Mouse (Mus musculus) liver, embryonic 11.5 days (tissue): Measurements from ENCODE around the gene Opa3. TPM values are rescaled to one million over a fixed set of nuclear protein-coding genes. Genes with fewer than 3 reads are reported as not detected.
A peak's percentile ranks its signal among the peaks of the same experiment; 100 is the strongest.

Experiments
- ATAC-seq: fragments of 200-750 bp; cut with Nextera tagmentation; replicated peaks from 2 replicates; pipeline ENCODE4 v1.8.0; 2017; ENCODE audit warnings: moderate number of reproducible peaks, mild to moderate bottlenecking, moderate TSS enrichment, moderate library complexity; ENCODE audit not compliant: low FRiP score
- DNase-seq: peaks from one replicate; pipeline ENCODE4 v3.0.0-alpha.2; 2017; ENCODE audit warnings: low spot score
- H3K27ac ChIP-seq: fragments of 300-500 bp; sonication (generic); 2 replicates; pipeline ENCODE4 v1.5.1; 2014; ENCODE audit warnings: mild to moderate bottlenecking, low read depth, low read length, control low read depth
- H3K27me3 ChIP-seq: fragments of 300-500 bp; sonication (generic); replicated peaks from 2 replicates; pipeline ENCODE4 v1.6.1; 2014; ENCODE audit warnings: low read length, mixed read lengths; ENCODE audit not compliant: control insufficient read depth, insufficient read depth
- H3K36me3 ChIP-seq: fragments of 300-500 bp; sonication (generic); 2 replicates; pipeline ENCODE4 v1.6.1; 2014; ENCODE audit warnings: mild to moderate bottlenecking, low read length, moderate library complexity, mixed read lengths; ENCODE audit not compliant: control insufficient read depth, insufficient read depth
- H3K4me1 ChIP-seq: fragments of 300-500 bp; sonication (generic); replicated peaks from 2 replicates; pipeline ENCODE4 v1.6.1; 2014; ENCODE audit warnings: low read length, mixed read lengths; ENCODE audit not compliant: control insufficient read depth, insufficient read depth
- H3K4me2 ChIP-seq: fragments of 300-500 bp; sonication (generic); 2 replicates; pipeline ENCODE4 v1.6.1; 2014; ENCODE audit warnings: mild to moderate bottlenecking, control low read depth, moderate library complexity
- H3K4me3 ChIP-seq: fragments of 300-500 bp; sonication (generic); 2 replicates; pipeline ENCODE4 v1.5.1; 2014; ENCODE audit warnings: low read depth, low read length, control low read depth
- H3K9ac ChIP-seq: fragments of 300-500 bp; sonication (generic); 2 replicates; pipeline ENCODE4 v1.6.1; 2014; ENCODE audit warnings: low read depth, low read length, control low read depth
- H3K9me3 ChIP-seq: fragments of 300-500 bp; sonication (generic); 2 replicates; pipeline ENCODE4 v1.6.1; 2016; ENCODE audit warnings: low read length, inconsistent platforms, mixed read lengths; ENCODE audit not compliant: control insufficient read depth
- WGBS: fragments of 180-500 bp; shearing (Covaris S2); extraction: QIAGEN DNeasy Blood & Tissue Kit; methylation state at CpG from one replicate; pipeline ENCODE4 v1.1.7; 2014; 5-methylcytosine and 5-hydroxymethylcytosine counted together
- polyA plus RNA-seq: library from polyadenylated mRNA; unstranded; fragments of >200 nt; fragmentation: Nextera tagmentation; extraction: Ambion mirVana; gene quantifications from 2 replicates; pipeline ENCODE4 v1.2.1, GENCODE M21; 2014

Opa3 gene
- polyA plus RNA-seq: 31.6 and 33.9 TPM in 2 replicates

DNA sequence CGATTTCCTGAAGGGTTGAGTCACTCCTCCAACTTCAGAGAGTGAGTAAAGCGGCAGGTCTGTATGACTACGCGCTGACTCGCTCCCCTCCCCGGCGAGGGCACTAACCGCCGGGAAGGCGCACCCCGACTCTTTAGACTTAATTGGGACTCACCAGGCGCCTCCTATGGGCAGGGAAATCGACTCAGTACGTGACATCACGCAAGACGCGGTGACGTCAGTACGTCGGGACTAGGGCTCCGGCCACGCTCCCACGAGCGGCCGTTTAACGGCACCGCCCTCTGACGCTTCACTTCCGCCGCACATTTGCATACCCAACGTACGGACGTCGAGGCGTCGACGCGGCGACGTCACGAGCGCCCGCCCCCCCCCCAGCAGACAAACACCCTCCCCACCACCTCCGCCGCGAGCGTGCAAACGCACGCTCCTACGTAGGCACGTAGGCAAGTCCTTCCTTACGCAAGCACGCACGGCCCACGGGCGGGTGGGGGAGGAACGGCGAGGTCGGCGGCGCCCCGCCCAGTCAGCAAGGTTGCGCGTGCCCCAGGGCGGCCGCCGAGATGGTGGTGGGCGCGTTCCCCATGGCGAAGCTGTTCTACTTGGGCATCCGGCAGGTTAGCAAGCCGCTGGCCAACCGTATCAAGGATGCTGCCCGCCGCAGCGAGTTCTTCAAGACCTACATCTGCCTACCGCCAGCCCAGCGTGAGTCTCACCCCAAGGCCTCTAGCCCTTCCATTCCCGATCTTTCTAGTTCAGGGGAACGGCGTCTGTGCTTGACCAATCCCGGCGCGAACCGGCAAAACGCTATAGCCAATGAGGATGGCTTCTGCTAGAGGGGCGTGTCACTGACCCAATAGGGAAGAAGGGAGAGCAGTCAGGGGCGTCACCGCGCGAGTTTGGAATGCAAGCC is at the start of gene Opa3:
TSS of gene Opa3 (plus strand) at position 452 of the 910 bp plus-strand sequence.
- Histone ChIP-seq H3K4me2 (peak within 1 kb of the TSS; percentile 87), H3K36me3 (0 out of 2 replicates have a peak, but pooled peaks cover 3% of the 10 kb centered on the region), H3K27ac (peak within 1 kb of the TSS; percentile 98), H3K4me1 (peaks cover 28% of the 10 kb centered on the region), H3K4me3 (peak within 1 kb of the TSS; percentile 72), H3K9me3 (no peaks in the 10 kb centered on the region), H3K27me3 (no peaks in the 10 kb centered on the region), H3K9ac (peak within 1 kb of the TSS; percentile 85)
- DNase-seq (peak; percentile 99), ATAC-seq (peak; percentile 87)
- under 1% methylated on average over 91 of the region's 91 CpGs for whole genome bisulfite sequencing

DNA sequence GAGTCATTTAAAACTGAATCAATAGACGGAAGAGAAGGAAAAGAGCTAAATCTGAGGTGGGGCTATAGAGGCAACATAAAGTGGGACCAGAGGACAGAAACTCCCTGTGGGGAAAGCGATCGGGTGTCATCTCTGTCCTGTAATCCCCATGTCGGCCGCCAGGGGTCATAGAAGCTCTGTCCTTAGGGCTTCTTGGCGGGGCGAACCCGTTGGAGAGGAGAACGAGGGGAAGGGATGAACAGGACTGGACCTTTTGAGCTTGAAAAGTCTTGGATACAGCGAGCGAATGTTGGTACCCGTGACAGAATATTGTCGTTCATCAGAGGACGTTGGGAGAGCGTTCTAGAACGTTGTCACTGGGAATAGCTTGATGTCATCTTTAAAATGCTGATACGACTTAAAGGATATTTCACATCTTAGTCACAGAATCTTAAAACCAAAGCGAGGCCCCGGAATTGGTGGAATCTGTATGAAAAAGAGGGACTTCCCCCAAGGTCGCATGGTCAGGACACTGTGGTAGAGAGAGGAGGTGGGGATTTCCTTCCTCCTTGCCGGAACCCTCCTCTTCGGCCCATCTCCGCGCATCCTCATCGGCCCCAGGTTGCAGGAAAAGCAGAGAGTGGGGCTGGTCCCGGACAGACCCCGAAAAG is 49.6 kb upstream of the Opa3 start:
- peak overlapping the region; percentile 56 for H3K4me2 ChIP-seq
- no peak for ATAC-seq
- 3% methylated on average over 27 of the region's 27 CpGs for WGBS
- no peaks in the 10 kb centered on the region for H3K9me3 ChIP-seq
- no peaks in the 10 kb centered on the region for H3K36me3 ChIP-seq
- peaks cover 30% of the 10 kb centered on the region for H3K4me1 ChIP-seq
- peak overlapping the region; percentile 30; the same call in 1 of the 2 replicates for H3K4me3 ChIP-seq
- peak; percentile 79 for DNase-seq
- no peak overlapping the region for H3K27ac ChIP-seq
- no peak overlapping the region for H3K9ac ChIP-seq
- H3K27me3 ChIP-seq: peaks cover 44% of the 10 kb centered on the region

DNA sequence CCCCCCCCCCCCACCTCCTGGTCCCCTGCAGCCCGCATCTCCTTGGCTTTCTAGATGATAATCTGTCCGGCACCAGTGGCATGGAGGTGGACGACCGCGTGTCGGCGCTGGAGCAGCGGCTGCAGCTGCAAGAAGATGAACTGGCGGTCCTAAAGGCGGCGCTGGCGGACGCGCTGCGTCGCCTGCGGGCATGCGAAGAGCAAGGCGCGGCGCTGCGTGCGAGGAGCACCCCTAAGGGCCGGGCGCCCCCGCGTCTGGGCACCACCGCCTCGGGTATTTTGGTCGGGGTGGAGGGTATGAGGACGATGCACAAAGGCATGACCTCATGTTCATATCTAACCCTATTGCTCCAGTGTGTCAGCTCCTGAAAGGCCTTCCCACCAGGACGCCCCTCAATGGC is 49.0 kb upstream of the Opa3 start:
- H3K4me1 ChIP-seq: peaks cover 30% of the 10 kb centered on the region
- H3K4me2 ChIP-seq: peak overlapping the region; percentile 56
- no peaks in the 10 kb centered on the region for H3K36me3 ChIP-seq
- H3K27ac ChIP-seq: no peak overlapping the region
- ATAC-seq: peak; percentile 34; the same call in 1 of the 2 replicates
- peaks cover 44% of the 10 kb centered on the region for H3K27me3 ChIP-seq
- H3K9me3 ChIP-seq: no peaks in the 10 kb centered on the region
- WGBS: under 1% methylated on average over 31 of the region's 32 CpGs
- DNase-seq: no peak
- peak overlapping the region; percentile 30 for H3K4me3 ChIP-seq
- no peak overlapping the region for H3K9ac ChIP-seq

DNA sequence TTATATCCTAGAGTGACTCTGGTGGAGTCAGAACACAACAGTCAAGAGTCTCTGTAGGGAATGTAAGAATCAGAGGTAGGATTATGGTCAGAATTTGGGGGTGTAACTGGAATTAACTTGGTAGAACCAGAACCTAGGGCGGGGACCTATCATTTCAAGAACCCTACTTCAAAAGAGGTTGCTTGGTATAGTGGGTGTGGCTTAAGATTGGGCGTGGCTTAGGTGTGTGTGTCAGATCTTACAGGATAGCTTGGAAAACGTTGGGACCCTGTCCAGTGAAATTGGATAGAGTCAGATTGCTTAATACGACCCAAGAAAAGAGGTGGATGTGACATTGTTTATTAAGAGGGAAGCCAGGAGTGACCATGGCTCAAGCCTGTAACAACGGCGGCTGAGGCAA is 48.2 kb upstream of the Opa3 start:
- Histone ChIP-seq H3K4me1 (peaks cover 30% of the 10 kb centered on the region), H3K27ac (no peak overlapping the region), H3K36me3 (0 out of 2 replicates have a peak, but pooled peaks cover 2% of the 10 kb centered on the region), H3K27me3 (peaks cover 44% of the 10 kb centered on the region), H3K4me2 (peak overlapping the region; percentile 56), H3K9me3 (no peaks in the 10 kb centered on the region), H3K9ac (no peak overlapping the region), H3K4me3 (peak overlapping the region; percentile 30; the same call in 1 of the 2 replicates)
- 36% methylated on average over 6 of the region's 6 CpGs for WGBS
- ATAC-seq: no peak
- DNase-seq: no peak

DNA sequence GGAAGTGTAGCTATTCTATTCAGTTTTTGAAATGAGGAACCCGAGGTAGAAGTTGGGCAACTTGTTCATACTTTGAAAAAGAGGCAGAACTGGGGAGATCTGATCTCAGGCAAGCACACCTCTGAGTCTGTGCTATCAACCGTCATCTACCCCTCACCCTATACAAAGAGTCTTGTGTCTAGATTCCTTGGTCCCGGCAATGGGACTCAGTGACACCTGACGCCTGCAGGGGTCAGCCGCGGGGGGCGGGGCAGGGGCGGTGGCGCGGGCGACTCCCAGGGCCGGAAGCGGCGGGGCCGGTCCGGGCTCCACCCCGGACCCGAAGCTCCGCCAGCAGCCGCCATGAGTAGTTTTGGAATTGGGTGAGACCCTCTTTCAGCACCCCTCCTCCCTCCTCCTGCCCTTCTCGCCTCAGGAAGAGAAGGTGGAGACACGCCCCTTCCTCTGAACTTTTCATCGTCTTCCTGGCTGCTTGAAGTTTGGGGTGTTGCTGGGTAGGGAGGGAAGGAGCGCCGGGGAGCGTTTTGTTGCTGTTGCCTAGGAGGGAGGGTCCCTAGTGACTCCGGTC is 47.2 kb upstream of the Opa3 start:
- Histone ChIP-seq H3K9me3 (no peaks in the 10 kb centered on the region), H3K9ac (peak overlapping the region; percentile 36), H3K36me3 (peaks cover 2% of the 10 kb centered on the region; the same call in 1 of the 2 replicates), H3K27ac (no peak overlapping the region), H3K4me1 (peaks cover 30% of the 10 kb centered on the region), H3K4me3 (peak overlapping the region; percentile 47), H3K27me3 (peaks cover 36% of the 10 kb centered on the region), H3K4me2 (peak overlapping the region; percentile 71)
- WGBS: under 1% methylated on average over 25 of the region's 27 CpGs
- peak; percentile 66 for DNase-seq
- ATAC-seq: peak; percentile 48

DNA sequence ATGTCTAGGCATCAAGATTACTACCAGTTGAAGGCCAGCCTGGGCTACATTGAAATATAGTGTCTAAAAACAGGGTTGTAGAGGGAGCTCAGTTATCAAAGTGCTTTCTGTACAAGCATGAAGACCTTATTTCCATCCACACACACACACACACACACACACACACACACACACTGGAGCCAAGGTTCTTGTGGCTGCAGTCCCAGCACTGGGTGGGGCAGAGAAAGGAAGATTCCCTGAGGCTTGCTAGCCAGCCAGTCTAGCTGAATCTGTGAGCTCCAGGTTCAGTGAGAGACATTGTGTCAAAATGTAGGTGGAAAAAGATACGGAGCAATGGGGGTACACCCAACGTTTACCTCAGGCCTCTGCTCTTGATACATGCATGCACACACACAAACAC is 43.9 kb upstream of the Opa3 start:
- H3K36me3 ChIP-seq: peaks cover 2% of the 10 kb centered on the region; the same call in 1 of the 2 replicates
- 83% methylated on average over 2 of the region's 2 CpGs for WGBS
- H3K4me2 ChIP-seq: no peak overlapping the region
- ATAC-seq (no peak), DNase-seq (no peak)
- H3K27me3 ChIP-seq: peaks cover 7% of the 10 kb centered on the region
- no peak overlapping the region for H3K9ac ChIP-seq
- no peak overlapping the region for H3K4me3 ChIP-seq
- no peak overlapping the region for H3K27ac ChIP-seq
- no peaks in the 10 kb centered on the region for H3K9me3 ChIP-seq
- H3K4me1 ChIP-seq: peaks cover 15% of the 10 kb centered on the region

DNA sequence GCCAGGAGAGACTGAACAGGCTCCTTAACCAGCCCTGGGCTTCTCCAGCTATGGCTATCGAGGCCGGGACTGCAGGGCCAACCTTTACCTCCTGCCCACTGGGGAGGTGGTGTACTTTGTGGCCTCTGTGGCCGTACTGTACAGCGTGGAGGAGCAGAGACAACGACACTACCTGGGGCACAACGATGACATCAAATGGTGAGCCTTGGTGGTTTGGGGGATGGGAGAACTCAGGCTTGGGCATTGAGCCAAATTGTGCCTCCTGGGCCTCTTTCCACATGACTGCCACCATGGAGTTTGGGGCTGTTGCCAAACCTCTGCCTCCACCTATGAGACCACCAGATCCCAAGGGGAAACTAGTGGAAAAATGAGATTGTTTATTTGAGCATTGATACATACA is 43.4 kb upstream of the Opa3 start:
- Histone ChIP-seq H3K27ac (no peak overlapping the region), H3K27me3 (peaks cover 2% of the 10 kb centered on the region; the same call in 1 of the 2 replicates), H3K4me1 (peaks cover 9% of the 10 kb centered on the region), H3K9me3 (no peaks in the 10 kb centered on the region), H3K4me2 (no peak overlapping the region), H3K36me3 (peaks cover 2% of the 10 kb centered on the region; the same call in 1 of the 2 replicates), H3K9ac (no peak overlapping the region), H3K4me3 (no peak overlapping the region)
- WGBS: 81% methylated on average over 6 of the region's 6 CpGs
- ATAC-seq (no peak), DNase-seq (no peak)

DNA sequence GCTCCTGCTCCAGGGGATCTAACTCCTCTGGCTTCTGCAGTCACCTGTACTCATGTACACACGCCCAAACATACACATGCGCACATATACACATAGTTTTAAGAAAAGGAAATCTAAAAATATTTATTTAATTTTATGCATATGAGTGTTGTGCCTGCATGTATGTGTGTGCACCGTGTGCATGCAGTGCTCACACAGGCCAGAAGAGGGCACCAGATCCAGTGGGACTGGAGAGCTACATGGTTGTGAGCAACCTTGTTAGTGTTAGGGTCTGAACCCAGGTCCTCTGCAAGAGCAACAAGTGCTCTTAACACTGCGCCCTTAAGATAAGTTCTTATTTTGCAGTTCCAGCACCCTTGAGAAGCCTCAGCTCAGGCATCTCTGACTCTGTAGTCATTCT is 33.5 kb upstream of the Opa3 start:
- WGBS: 93% methylated on average over 4 of the region's 4 CpGs
- H3K36me3 ChIP-seq: peaks cover 20% of the 10 kb centered on the region
- no peaks in the 10 kb centered on the region for H3K4me1 ChIP-seq
- H3K4me2 ChIP-seq: no peak overlapping the region
- no peak overlapping the region for H3K27ac ChIP-seq
- ATAC-seq: no peak
- DNase-seq: no peak
- H3K4me3 ChIP-seq: no peak overlapping the region
- H3K9me3 ChIP-seq: 0 out of 2 replicates have a peak, but pooled peaks cover 4% of the 10 kb centered on the region
- H3K27me3 ChIP-seq: no peaks in the 10 kb centered on the region
- H3K9ac ChIP-seq: no peak overlapping the region
